In genomic region chr4:148969610-148970009, GRCm38 (mm10) we compare ENCODE assay signal across 12 mouse cellular contexts.
DNase-seq lines count a peak whose midpoint lies in the region; ATAC-seq and TF ChIP-seq lines count a peak whose summit lies in the region.
"Had no signal": no experiment of that assay in that cellular context is flagged by ENCODE, and none has a peak within 500 bp of the region (broad histone marks: within the 10 kb centered on the region; RNA-seq: fewer than 3 reads in every experiment).

No protein-coding gene starts in this region.

- no peaks in the 10 kb centered on the region for H3K9me3 ChIP-seq in heart, embryonic 15.5 days (replicated peaks)
- H3K9me3 ChIP-seq: limb, embryonic 13.5 days; neural tube, embryonic 15.5 days had no signal

- H3K9ac ChIP-seq in heart, embryonic 15.5 days, result no peak overlapping the region
- H3K9ac ChIP-seq: limb, embryonic 13.5 days; neural tube, embryonic 15.5 days had no signal

- peak overlapping the region; percentile 63 for H3K27ac ChIP-seq in heart, embryonic 15.5 days
- H3K27ac ChIP-seq: layer of hippocampus, adult 2 months; limb, embryonic 13.5 days had no signal

- TF ChIP-seq POLR2A in lung, adult 2 months (IDR thresholded peaks at IDR 0.05; ENCODE audit: borderline replicate concordance, extremely low read depth, low read depth, low read length), result no peak; the same call in 1 of the 2 replicates

- H3K27me3 ChIP-seq in heart, embryonic 15.5 days, result no peaks in the 10 kb centered on the region
- H3K27me3 ChIP-seq: neural tube, embryonic 15.5 days had no signal

- H3K36me3 ChIP-seq in heart, embryonic 15.5 days, result no peaks in the 10 kb centered on the region
- H3K36me3 ChIP-seq: neural tube, embryonic 15.5 days had no signal

- H3K4me1 ChIP-seq in lung, adult 2 months (ENCODE audit: control insufficient read depth, insufficient read depth, low read length), result peaks cover 16% of the 10 kb centered on the region
- H3K4me1 ChIP-seq in heart, embryonic 15.5 days (replicated peaks), result peaks cover 63% of the 10 kb centered on the region

- TF ChIP-seq CTCF in lung, adult 2 months (IDR thresholded peaks at IDR 0.05; ENCODE audit: insufficient read depth, low read length), result no peak

- no peak overlapping the region for H3K4me2 ChIP-seq in heart, embryonic 15.5 days
- H3K4me2 ChIP-seq: limb, embryonic 13.5 days; neural tube, embryonic 15.5 days had no signal

- DNase-seq in cerebellum, postnatal 10 days, result peak; percentile 54 to 64
- peak; percentile 71 to 84 for DNase-seq in lung, adult 18-20 months
- no peak for DNase-seq in lung, adult 2 months
- DNase-seq in lung, postnatal 10 days, result peak; percentile 80
- no peak for DNase-seq in embryo, embryonic 9.5 days (ENCODE audit: extremely low spot score)
- DNase-seq: cerebellum, adult 11-12 months had no signal

- ATAC-seq in cerebellum, adult (ENCODE audit: insufficient number of reproducible peaks, low FRiP score, low TSS enrichment), result no peak
- ATAC-seq in heart, embryonic 15.5 days (replicated peaks; ENCODE audit: insufficient number of reproducible peaks, insufficient read depth, low FRiP score, low read depth), result peak; percentile 57; the same call in 1 of the 2 replicates
- ATAC-seq in granulocyte monocyte progenitor cell, adult 5-6 weeks (replicated peaks; ENCODE audit: poor library complexity, severe bottlenecking), result no peak

- H3K4me3 ChIP-seq in lung, adult 2 months (replicated peaks; ENCODE audit: extremely low read depth, low read depth, low read length), result no peak overlapping the region
- no peak overlapping the region for H3K4me3 ChIP-seq in heart, embryonic 15.5 days
- H3K4me3 ChIP-seq: layer of hippocampus, adult 2 months; limb, embryonic 13.5 days; neural tube, embryonic 15.5 days had no signal

- WGBS in lung, adult 2 months, result 32% methylated on average over 5 of the region's 5 CpGs
- WGBS in heart, embryonic 15.5 days, result 36% methylated on average over 5 of the region's 5 CpGs

Comparison
In these comparisons a context has a peak if more than half of its experiments do, and no peak if none do; other contexts are left out.
1. DNase-seq: peak in cerebellum, postnatal 10 days (2 of 2), lung, adult 18-20 months (2 of 2) and lung, postnatal 10 days (single experiment); none in lung, adult 2 months (single experiment) and embryo, embryonic 9.5 days (single experiment).